Mouse (Mus musculus) splenic B cell, adult 2 months (primary cell): ENCODE data around the gene Zic5.

Experiments used
- DNase-seq: peaks from one replicate; pipeline ENCODE4 v3.0.0-alpha.2; 2011; ENCODE audit warnings: low read depth, low spot score
- H3K27me3 ChIP-seq: 2 replicates; pipeline ENCODE4 v1.6.1; 2012; ENCODE audit warnings: mild to moderate bottlenecking, low read length, moderate library complexity, mixed read lengths; ENCODE audit not compliant: control insufficient read depth, poor library complexity, insufficient read depth, severe bottlenecking
- H3K36me3 ChIP-seq: 2 replicates; pipeline ENCODE4 v1.6.1; 2012; ENCODE audit warnings: mild to moderate bottlenecking, low read length, moderate library complexity, mixed read lengths; ENCODE audit not compliant: control insufficient read depth, poor library complexity, insufficient read depth, severe bottlenecking

Zic5 gene

GRCm38 (mm10) chr14:122450496-122451382, 14.7 kb downstream of the Zic5 start, which contains the start of gene Gm5089:
Gm5089 (minus strand) TSS chr14:122451115.
- no peaks in the 10 kb centered on the region for H3K36me3 ChIP-seq
- no peak for DNase-seq
- H3K27me3 ChIP-seq = peaks cover 3% of the 10 kb centered on the region; the same call in 1 of the 2 replicates

GRCm38 (mm10) chr14:122449601-122450495, 15.6 kb downstream of the Zic5 start:
- peaks cover 3% of the 10 kb centered on the region; the same call in 1 of the 2 replicates for H3K27me3 ChIP-seq
- no peak for DNase-seq

GRCm38 (mm10) chr14:122436850-122437249, 28.6 kb downstream of the Zic5 start:
- no peak for DNase-seq
- Histone ChIP-seq H3K27me3 (no peaks in the 10 kb centered on the region), H3K36me3 (no peaks in the 10 kb centered on the region)

More at GRCm38 (mm10) chr14:122449601-122450495, 15.6 kb downstream of the Zic5 start:
- H3K36me3 ChIP-seq = no peaks in the 10 kb centered on the region

- DNase-seq = no peak
- no peaks in the 10 kb centered on the region for H3K36me3 ChIP-seq
Measured at GRCm38 (mm10) chr14:122434039-122434438, 31.4 kb downstream of the Zic5 start.

GRCm38 (mm10) chr14:122432558-122432957, 32.9 kb downstream of the Zic5 start:
- DNase-seq = no peak
- Histone ChIP-seq H3K36me3 (no peaks in the 10 kb centered on the region), H3K27me3 (no peaks in the 10 kb centered on the region)

More at GRCm38 (mm10) chr14:122434039-122434438, 31.4 kb downstream of the Zic5 start:
- no peaks in the 10 kb centered on the region for H3K27me3 ChIP-seq

GRCm38 (mm10) chr14:122427654-122428053, 37.8 kb downstream of the Zic5 start:
- Histone ChIP-seq H3K36me3 (no peaks in the 10 kb centered on the region), H3K27me3 (no peaks in the 10 kb centered on the region)
- no peak for DNase-seq

- DNase-seq = no peak
- no peaks in the 10 kb centered on the region for H3K36me3 ChIP-seq
- H3K27me3 ChIP-seq = no peaks in the 10 kb centered on the region
Measured at GRCm38 (mm10) chr14:122427204-122427560, 38.3 kb downstream of the Zic5 start.

- Histone ChIP-seq H3K27me3 (no peaks in the 10 kb centered on the region), H3K36me3 (no peaks in the 10 kb centered on the region)
- DNase-seq = no peak
Measured at GRCm38 (mm10) chr14:122426529-122427203, 38.8 kb downstream of the Zic5 start.

- no peaks in the 10 kb centered on the region for H3K27me3 ChIP-seq
- no peak for DNase-seq
- no peaks in the 10 kb centered on the region for H3K36me3 ChIP-seq
Measured at GRCm38 (mm10) chr14:122424441-122424840, 41.0 kb downstream of the Zic5 start.

- no peaks in the 10 kb centered on the region for H3K27me3 ChIP-seq
- no peaks in the 10 kb centered on the region for H3K36me3 ChIP-seq
- DNase-seq = no peak
Measured at GRCm38 (mm10) chr14:122416166-122416771, 49.2 kb downstream of the Zic5 start.

GRCm38 (mm10) chr14:122414786-122415185, 50.7 kb downstream of the Zic5 start:
- no peaks in the 10 kb centered on the region for H3K36me3 ChIP-seq
- DNase-seq = no peak
- H3K27me3 ChIP-seq = no peaks in the 10 kb centered on the region

GRCm38 (mm10) chr14:122413542-122413928, 51.9 kb downstream of the Zic5 start:
- no peaks in the 10 kb centered on the region for H3K27me3 ChIP-seq
- no peaks in the 10 kb centered on the region for H3K36me3 ChIP-seq
- DNase-seq = no peak

- DNase-seq = no peak
- H3K36me3 ChIP-seq = no peaks in the 10 kb centered on the region
- no peaks in the 10 kb centered on the region for H3K27me3 ChIP-seq
Measured at GRCm38 (mm10) chr14:122412841-122413541, 52.5 kb downstream of the Zic5 start.
